Mouse (Mus musculus) brain, embryonic 14.5 days (tissue): ENCODE measurements around the gene Kbtbd12. TPM values are rescaled to one million over a fixed set of nuclear protein-coding genes. Genes with fewer than 3 reads are reported as not detected.
A peak's percentile ranks its signal among the peaks of the same experiment; 100 is the strongest.

Experiments used
- DNase-seq: peaks from one replicate; pipeline ENCODE4 v3.0.0-alpha.2; 2011; ENCODE audit warnings: low read depth
- CTCF ChIP-seq: fragments of 200-500 bp; IDR thresholded peaks from 2 replicates; pipeline ENCODE4 v1.5.1; 2012; ENCODE audit warnings: inconsistent platforms, mild to moderate bottlenecking, moderate library complexity, borderline replicate concordance; ENCODE audit not compliant: insufficient read depth, insufficient read length; ENCODE audit errors: extremely low read depth
- POLR2A ChIP-seq: fragments of 200-500 bp; IDR thresholded peaks from 2 replicates; pipeline ENCODE4 v1.6.1; 2012; ENCODE audit warnings: mild to moderate bottlenecking, inconsistent platforms, borderline replicate concordance; ENCODE audit not compliant: poor library complexity, insufficient read depth, insufficient read length, severe bottlenecking; ENCODE audit errors: extremely low read depth
- polyA plus RNA-seq: library from polyadenylated mRNA; depleted of rRNA; stranded (reverse); fragments of >200 nt; gene quantifications from 2 replicates; pipeline ENCODE4 v1.2.3, GENCODE M21; 2012

Gene Kbtbd12
- polyA plus RNA-seq, 1 experiment, result 0.16 TPM

DNA sequence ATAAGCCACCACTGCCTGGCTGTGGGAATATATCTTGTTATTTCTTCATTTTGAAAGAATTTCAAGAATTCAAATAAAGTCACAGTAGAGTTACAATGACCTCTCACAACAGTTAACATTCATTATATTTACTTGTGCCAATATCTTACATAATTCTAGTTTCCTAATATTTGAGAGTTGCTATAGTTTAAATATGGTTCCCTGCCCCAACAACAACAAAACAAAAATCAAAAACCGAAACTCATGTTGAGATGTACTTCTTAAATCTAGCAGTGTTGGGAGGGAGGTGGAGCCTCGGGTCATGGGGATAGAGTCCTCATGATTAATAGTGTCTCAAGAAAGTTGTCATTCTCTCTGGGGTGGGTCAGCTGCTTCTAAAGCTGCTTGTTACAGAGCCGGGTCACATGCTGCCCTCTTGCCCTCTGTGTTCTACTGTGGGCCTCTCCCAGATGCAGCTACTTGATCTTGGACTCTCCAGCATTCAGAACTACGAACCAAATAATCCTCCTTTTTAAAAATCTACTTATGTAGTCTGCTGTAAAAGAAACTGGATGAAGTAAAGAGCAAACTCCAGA, 3.7 kb upstream of the Kbtbd12 start:
- DNase-seq, result no peak
- no peak for TF ChIP-seq CTCF
- no peak for TF ChIP-seq POLR2A

GRCm38 (mm10) chr6:88640331-88640730, 2.6 kb upstream of the Kbtbd12 start:
- TF ChIP-seq POLR2A, result no peak
- no peak for TF ChIP-seq CTCF
- DNase-seq, result peak; percentile 10

- DNase-seq, result peak; percentile 89
- TF ChIP-seq POLR2A, result no peak
- peak; percentile 14; the same call in 1 of the 2 replicates for TF ChIP-seq CTCF
These were observed 2.2 kb upstream of the Kbtbd12 start for GRCm38 (mm10) chr6:88639921-88640320.

DNA sequence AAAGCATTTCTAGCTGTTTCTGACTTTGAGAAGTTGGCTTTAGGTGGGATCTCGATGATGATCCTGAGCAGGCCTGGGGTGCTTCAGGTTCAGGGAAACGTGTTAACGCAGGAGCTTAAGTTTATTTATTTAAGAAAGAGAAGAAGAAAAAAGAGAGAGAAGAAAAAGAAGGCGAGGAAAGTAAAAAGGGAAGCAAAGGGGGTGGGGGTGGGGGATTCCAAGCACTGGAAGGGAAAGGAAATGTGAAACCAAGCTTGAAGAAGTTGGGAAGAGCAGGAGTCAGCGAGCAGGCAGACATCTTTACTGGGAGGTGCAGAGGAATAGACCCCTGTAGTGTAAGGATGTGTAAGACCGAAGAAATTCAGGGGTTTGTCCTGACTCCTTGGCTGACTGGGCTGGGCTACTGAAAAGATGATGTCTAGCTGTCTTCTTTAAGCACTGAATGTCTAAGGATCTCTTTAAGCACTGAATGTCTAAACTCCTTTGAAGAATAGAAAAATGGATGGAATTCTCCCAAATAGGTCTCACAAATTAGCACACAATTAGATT, 1.7 kb upstream of the Kbtbd12 start:
- peak; percentile 34 for DNase-seq
- TF ChIP-seq CTCF (no peak), POLR2A (no peak)

DNA sequence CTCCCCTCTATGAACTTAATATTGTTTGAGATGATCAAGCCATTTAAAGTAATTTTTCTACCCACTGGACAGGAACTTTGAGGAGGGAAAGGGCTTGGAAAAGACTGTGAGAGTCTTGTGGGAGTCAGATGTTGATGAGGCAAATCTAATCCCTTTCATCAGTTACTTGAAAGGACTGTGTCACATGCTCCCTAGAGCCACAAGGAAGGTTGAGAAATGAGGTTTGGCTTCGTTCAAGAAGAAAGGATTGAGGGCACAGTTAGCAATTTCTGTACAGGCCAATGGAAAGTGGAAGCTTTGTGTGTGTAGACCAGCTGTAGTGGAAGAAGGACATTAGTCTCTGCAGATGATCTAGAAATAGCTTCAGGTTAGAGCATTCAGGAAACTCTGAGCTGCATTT, 1.2 kb upstream of the Kbtbd12 start:
- peak; percentile 17 for DNase-seq
- no peak for TF ChIP-seq POLR2A
- no peak for TF ChIP-seq CTCF

DNA sequence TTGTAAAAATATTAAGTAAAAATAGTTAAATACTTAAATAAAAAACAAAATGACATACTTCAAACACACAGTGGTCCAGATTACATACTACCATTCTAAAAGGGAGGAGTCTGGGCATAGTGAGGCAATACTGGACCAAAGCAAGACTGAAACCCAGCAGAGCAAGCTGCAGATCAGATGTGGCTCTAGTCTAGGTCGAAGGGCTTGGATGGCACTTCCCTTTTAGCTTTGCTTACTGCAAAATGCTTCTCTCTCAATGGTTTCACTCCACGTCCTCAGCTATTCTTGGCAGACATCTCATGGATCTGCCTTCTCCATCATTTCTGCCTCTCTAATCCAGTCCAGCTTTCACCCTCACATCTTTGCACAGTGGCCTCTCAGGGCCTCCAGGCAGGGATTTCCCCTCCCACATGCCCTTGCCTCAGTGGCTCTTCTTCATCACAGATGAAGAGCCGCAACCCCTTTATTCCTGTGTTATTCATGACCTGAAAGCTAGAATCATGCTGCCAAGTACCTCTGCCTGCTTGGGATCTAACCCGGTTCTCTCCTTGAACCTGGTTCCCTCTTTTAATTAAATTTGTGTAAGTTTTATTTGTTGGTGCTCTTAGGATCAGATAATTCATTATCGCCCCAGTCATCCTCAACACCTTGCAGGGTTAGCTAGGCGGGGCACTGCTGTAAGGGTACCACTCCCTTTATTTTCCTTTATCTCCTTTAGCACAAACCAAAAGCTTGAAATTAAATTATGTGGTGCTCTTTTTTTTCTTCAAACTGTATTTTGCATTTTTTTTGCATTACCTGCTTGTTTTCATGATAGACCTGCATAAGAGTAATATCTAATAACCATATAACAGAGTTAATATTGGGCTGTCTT, 1.6 kb downstream of the Kbtbd12 start:
- no peak for TF ChIP-seq CTCF
- TF ChIP-seq POLR2A, result no peak
- DNase-seq, result no peak

- no peak for DNase-seq
- TF ChIP-seq POLR2A (no peak), CTCF (no peak)
These were observed 6.5 kb downstream of the Kbtbd12 start for GRCm38 (mm10) chr6:88631293-88631692.

DNA sequence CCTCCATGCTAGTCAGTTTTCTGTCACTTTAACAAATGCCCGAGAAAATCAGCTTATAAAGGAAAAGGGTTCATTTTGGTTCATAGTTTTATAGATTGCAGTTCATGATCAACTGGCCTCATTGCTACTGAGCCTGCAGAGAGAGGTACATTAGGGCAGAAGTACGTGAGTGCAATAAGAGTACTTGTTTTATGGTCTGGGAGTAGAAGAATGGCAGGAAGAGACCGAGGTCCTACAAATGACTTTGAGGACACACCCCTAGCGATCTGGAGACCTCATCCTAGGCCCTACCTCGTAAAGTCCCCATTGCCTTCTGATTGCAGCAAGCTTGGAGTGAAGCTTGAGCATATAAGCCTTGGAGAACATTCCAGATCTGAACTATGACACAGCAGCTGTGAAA, 7.2 kb downstream of the Kbtbd12 start:
- no peak for TF ChIP-seq POLR2A
- DNase-seq, result no peak

GRCm38 (mm10) chr6:88629821-88630220, 7.9 kb downstream of the Kbtbd12 start:
- no peak for DNase-seq
- TF ChIP-seq CTCF, result no peak
- no peak for TF ChIP-seq POLR2A

DNA sequence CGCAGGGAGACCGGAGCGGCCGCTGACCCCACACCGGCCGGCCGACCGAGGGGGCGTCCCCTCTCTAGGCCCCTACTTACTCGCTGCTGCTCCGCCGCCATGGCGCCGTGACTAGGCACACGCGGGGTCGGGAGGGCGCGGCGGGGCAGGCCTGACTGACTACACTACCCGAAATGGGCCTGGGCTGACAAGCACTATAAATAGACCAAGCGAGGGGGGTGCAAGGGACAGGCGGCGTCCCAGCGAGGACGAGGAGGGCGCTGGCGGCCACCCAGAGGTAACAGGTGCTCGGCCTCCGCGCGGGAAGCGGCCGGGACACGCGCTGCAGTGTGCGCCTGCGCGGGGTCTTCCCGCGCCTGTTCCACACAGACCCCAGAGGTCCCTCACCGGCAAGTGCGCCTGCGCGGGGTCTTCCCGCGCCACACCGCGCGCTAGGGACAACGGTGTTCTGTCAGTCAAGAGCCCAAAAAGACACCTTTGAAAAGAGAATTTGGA, 10.4 kb downstream of the Kbtbd12 start:
- DNase-seq, result peak; percentile 96
- TF ChIP-seq POLR2A, result peak; percentile 55; the same call in 1 of the 2 replicates
- TF ChIP-seq CTCF, result no peak

- TF ChIP-seq POLR2A (no peak), CTCF (no peak)
- peak; percentile 54 for DNase-seq
These were observed 10.8 kb downstream of the Kbtbd12 start for GRCm38 (mm10) chr6:88626912-88627311.
